Mouse (Mus musculus) heart, postnatal 0 days (tissue): ENCODE measurements around the gene Ubr1. TPM values are rescaled to one million over a fixed set of nuclear protein-coding genes. Genes with fewer than 3 reads are reported as not detected.

ENCODE experiments used
- ATAC-seq: fragments of 200-750 bp; cut with Nextera tagmentation; 2 replicates; pipeline ENCODE4 v1.8.0; 2017; ENCODE audit warnings: low read depth, moderate number of reproducible peaks, moderate library complexity; ENCODE audit not compliant: insufficient read depth
- DNase-seq: peaks from one replicate; pipeline ENCODE4 v3.0.0-alpha.2; 2016; ENCODE audit warnings: low spot score
- H3K27ac ChIP-seq: fragments of 300-500 bp; sonication (generic); 2 replicates; pipeline ENCODE4 v1.5.1; 2014; ENCODE audit warnings: low read depth, mild to moderate bottlenecking
- H3K27me3 ChIP-seq: fragments of 300-500 bp; sonication (generic); 2 replicates; pipeline ENCODE4 v1.6.1; 2014; ENCODE audit warnings: low read length, mixed read lengths; ENCODE audit not compliant: control insufficient read depth, insufficient read depth
- H3K36me3 ChIP-seq: fragments of 300-500 bp; sonication (generic); replicated peaks from 2 replicates; pipeline ENCODE4 v1.6.1; 2014; ENCODE audit warnings: low read length, mixed read lengths; ENCODE audit not compliant: control insufficient read depth, insufficient read depth
- H3K4me1 ChIP-seq: fragments of 300-500 bp; sonication (generic); 2 replicates; pipeline ENCODE4 v1.6.1; 2014; ENCODE audit warnings: antibody characterized with exemption; ENCODE audit not compliant: control insufficient read depth, insufficient read depth
- H3K4me2 ChIP-seq: fragments of 300-500 bp; sonication (generic); 2 replicates; pipeline ENCODE4 v1.6.1; 2014; ENCODE audit warnings: low read depth, mild to moderate bottlenecking, low read length, moderate library complexity
- H3K4me3 ChIP-seq: fragments of 300-500 bp; sonication (generic); 2 replicates; pipeline ENCODE4 v1.5.1; 2014; ENCODE audit warnings: low read depth, low read length
- H3K9ac ChIP-seq: fragments of 300-500 bp; sonication (generic); replicated peaks from 2 replicates; pipeline ENCODE4 v1.6.1; 2014; ENCODE audit warnings: low read depth, low read length, mixed read lengths
- H3K9me3 ChIP-seq: fragments of 300-500 bp; sonication (generic); replicated peaks from 2 replicates; pipeline ENCODE4 v1.6.1; 2016; ENCODE audit warnings: low read length; ENCODE audit not compliant: control insufficient read depth
- CTCF ChIP-seq: IDR thresholded peaks from 2 replicates; pipeline ENCODE4 v1.5.1; 2016; ENCODE audit warnings: antibody characterized with exemption, control low read depth, low read depth
- EP300 ChIP-seq: IDR thresholded peaks from 2 replicates; pipeline ENCODE4 v1.6.1; 2016; ENCODE audit warnings: antibody characterized with exemption, low read depth
- WGBS: fragments of 180-500 bp; shearing (Covaris S2); extraction: QIAGEN DNeasy Blood & Tissue Kit; methylation state at CpG from one replicate; pipeline ENCODE4 v1.1.7; 2014; 5-methylcytosine and 5-hydroxymethylcytosine counted together
- polyA plus RNA-seq: library from polyadenylated mRNA; unstranded; fragments of >200 nt; fragmentation: Nextera tagmentation; extraction: Ambion mirVana; gene quantifications from 2 replicates; pipeline ENCODE4 v1.2.1, GENCODE M21; 2015
- total RNA-seq: library from RNA; depleted of rRNA; stranded (reverse); fragments of >200 nt; gene quantifications from 2 replicates; pipeline ENCODE4 v1.2.3, GENCODE M21; 2014; ENCODE audit warnings: low replicate concordance; rRNA removed

Gene Ubr1
- total RNA-seq, result 11.7 and 28.9 TPM in 2 replicates
- polyA plus RNA-seq, result 13.6 and 14.3 TPM in 2 replicates

DNA sequence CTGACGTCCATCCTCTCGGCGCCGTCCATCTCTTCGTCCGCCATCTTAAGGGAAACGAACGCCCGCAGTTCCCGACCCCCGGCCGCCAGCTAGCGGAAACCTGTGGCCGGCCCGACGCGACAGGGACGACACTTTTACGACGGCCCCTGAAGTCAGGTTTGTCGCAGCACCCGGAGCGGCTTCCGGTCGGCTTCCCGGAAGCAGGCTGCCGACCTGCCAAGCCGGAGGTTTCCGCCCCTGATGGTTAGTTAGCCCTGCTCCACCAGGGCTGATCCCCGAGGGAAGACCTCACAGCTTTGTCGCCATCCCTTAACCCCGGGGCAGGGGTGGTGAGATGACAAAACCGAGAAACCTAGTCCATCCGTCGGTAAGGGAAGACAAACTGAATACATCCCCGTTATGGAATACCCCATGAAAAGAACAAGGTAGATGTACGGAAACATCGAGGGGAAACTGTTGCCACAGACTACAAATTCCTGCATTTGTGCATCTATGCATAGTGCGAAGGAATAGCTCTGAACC lies at the start of gene Ubr1:
Gene Ubr1 (minus strand): TSS at position 157 of the 522 bp plus-strand sequence.
- under 1% methylated on average over 39 of the region's 39 CpGs for WGBS
- peaks cover 4% of the 10 kb centered on the region; the same call in 1 of the 2 replicates for H3K36me3 ChIP-seq
- H3K27ac ChIP-seq, result peak within 1 kb of the TSS; percentile 80
- H3K9me3 ChIP-seq, result no peaks in the 10 kb centered on the region
- no peaks in the 10 kb centered on the region for H3K27me3 ChIP-seq
- H3K4me2 ChIP-seq, result peak within 1 kb of the TSS; percentile 69
- DNase-seq (peak; percentile 81), ATAC-seq (peak; percentile 93)
- peak within 1 kb of the TSS; percentile 79 for H3K4me3 ChIP-seq
- peaks cover 8% of the 10 kb centered on the region for H3K4me1 ChIP-seq
- peak within 1 kb of the TSS; percentile 78 for H3K9ac ChIP-seq
- TF ChIP-seq EP300 (0 out of 2 replicates have a peak, but pooled peaks have one; percentile 46), CTCF (no peak)

DNA sequence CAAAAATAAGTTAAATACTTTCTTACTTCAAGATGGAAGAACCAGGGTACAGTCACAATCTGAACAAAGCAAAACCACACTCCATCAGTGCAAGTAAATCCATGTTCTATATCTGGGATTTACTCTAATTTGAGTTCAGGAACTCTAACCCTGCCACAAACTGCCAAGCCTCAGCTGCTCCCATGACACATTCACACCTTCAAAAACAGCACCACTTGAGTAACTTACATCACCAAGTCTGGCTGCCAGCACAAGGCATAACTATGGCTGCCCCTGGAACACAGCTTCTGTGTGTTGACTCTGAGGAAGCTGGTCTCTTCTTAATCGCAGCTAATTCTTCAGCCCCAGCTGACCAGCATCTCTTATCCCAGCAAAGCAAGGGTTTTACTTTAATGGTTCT lies 46.6 kb upstream of the Ubr1 start:
- TF ChIP-seq EP300 (no peak), CTCF (no peak)
- H3K4me3 ChIP-seq, result no peak overlapping the region
- no peak for ATAC-seq
- DNase-seq, result peak; percentile 13
- H3K9ac ChIP-seq, result no peak overlapping the region
- no peaks in the 10 kb centered on the region for H3K27me3 ChIP-seq
- peaks cover 23% of the 10 kb centered on the region for H3K36me3 ChIP-seq
- H3K9me3 ChIP-seq, result no peaks in the 10 kb centered on the region
- WGBS, result 39% methylated on average over 1 of the region's 1 CpGs
- no peak overlapping the region for H3K4me2 ChIP-seq
- H3K4me1 ChIP-seq, result no peaks in the 10 kb centered on the region
- H3K27ac ChIP-seq, result no peak overlapping the region

DNA sequence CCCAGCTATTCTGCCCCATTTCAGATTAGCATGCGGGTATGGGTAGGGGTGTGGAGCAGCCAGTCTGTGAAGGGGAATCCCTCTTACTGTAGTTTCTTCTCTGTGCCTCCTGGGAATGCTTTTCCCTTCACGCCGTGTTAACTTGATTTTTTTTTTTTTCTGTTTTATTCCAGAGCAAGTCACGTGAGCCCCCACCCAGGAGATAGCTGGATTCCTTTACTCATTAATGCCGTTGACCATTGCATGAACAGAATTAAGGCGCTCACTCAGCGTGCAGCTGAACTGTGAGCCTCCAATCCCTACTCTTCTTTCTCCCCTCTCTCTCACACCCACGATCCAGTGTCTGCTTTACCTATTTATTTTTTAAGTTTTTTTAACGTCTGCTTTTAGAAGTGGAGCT lies 45.7 kb upstream of the Ubr1 start:
- no peak for TF ChIP-seq EP300
- no peak for TF ChIP-seq CTCF
- Histone ChIP-seq H3K27me3 (no peaks in the 10 kb centered on the region), H3K36me3 (peaks cover 30% of the 10 kb centered on the region), H3K9ac (no peak overlapping the region), H3K4me2 (no peak overlapping the region), H3K27ac (no peak overlapping the region), H3K4me3 (no peak overlapping the region), H3K4me1 (no peaks in the 10 kb centered on the region), H3K9me3 (no peaks in the 10 kb centered on the region)
- DNase-seq, result no peak
- WGBS, result 73% methylated on average over 9 of the region's 9 CpGs
- ATAC-seq, result no peak

DNA sequence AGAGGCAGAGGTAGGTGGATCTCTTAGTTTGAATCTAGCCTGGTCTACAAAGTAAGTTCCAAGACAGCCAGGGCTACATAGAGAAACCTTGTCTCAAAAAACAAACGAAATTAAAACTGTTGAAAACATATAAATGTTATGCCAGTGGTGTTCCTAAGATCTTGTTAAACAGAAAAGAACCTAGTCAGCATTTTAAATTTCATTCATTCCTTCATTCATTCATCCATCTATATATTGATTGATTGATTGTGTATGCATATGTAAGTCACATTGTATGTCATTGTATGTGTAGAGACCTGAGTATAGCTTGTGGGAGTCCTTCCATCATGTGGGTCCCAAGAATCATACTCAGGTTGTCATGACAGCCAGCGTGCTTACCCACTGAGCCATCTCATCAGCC lies 45.0 kb upstream of the Ubr1 start:
- WGBS, result 77% methylated on average over 2 of the region's 2 CpGs
- ATAC-seq, result no peak

DNA sequence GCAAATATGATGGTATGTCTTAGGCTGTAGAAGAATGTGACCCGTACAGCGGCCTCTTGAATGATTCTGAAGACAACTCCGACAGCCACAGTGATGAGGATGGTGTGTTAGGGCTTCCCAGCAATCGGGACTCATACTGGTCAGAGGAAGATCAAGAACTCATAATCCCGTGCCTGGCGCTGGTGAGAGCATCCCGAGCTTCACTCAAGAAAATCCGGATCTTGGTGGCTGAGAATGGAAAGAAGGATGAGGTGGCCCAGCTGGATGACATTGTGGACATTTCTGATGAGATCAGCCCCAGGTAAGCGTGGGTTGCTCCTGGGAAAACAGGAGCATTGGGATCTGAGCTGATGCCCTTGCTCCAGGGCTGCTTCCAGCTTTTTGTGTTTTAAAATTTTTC lies 42.2 kb upstream of the Ubr1 start:
- H3K9me3 ChIP-seq, result no peaks in the 10 kb centered on the region
- H3K4me1 ChIP-seq, result peaks cover 6% of the 10 kb centered on the region
- H3K4me3 ChIP-seq, result no peak overlapping the region
- no peak for DNase-seq
- TF ChIP-seq CTCF, result no peak
- TF ChIP-seq EP300, result no peak
- no peak for ATAC-seq
- no peak overlapping the region for H3K27ac ChIP-seq
- WGBS, result 85% methylated on average over 9 of the region's 9 CpGs
- peaks cover 30% of the 10 kb centered on the region for H3K36me3 ChIP-seq
- no peak overlapping the region for H3K4me2 ChIP-seq
- no peak overlapping the region for H3K9ac ChIP-seq
- H3K27me3 ChIP-seq, result no peaks in the 10 kb centered on the region

More for the DNA sequence above, 45.0 kb upstream of the Ubr1 start:
- no peak overlapping the region for H3K9ac ChIP-seq
- no peak for DNase-seq
- no peaks in the 10 kb centered on the region for H3K4me1 ChIP-seq
- no peaks in the 10 kb centered on the region for H3K27me3 ChIP-seq
- H3K27ac ChIP-seq, result no peak overlapping the region
- H3K9me3 ChIP-seq, result no peaks in the 10 kb centered on the region
- no peak overlapping the region for H3K4me2 ChIP-seq
- H3K4me3 ChIP-seq, result no peak overlapping the region
- peaks cover 30% of the 10 kb centered on the region for H3K36me3 ChIP-seq
- TF ChIP-seq CTCF (no peak), EP300 (no peak)

DNA sequence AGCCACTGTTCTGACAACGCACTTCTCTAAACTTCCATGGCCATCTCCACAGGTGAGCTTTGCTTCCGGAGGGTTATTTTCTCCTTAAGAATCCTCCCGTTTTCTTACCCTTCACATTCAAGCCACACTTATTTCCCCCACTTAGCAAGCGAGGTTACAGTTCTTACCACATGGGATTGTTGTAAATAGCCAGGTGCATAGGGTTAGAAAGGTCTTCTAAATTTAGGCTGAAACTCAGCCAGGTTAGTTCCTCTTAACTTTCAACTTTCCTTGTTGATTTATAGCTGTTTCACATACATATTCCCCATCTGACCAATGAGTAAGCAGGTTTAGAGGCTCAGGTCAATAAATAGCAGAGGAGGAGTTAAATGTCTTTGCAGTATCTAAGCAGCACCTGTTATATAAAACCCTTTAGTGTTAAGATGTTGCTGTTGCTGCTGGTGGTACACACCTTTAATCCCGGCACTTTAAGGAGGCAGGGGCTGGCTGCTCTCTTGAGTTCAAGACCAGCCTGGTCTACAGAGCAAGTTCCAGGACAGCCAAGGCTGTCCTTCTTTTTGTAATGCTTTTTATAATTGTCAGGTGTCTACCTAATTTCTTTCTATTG lies 38.7 kb upstream of the Ubr1 start:
- Histone ChIP-seq H3K4me3 (peak overlapping the region; percentile 95), H3K9ac (peak overlapping the region; percentile 72), H3K27ac (no peak overlapping the region), H3K9me3 (no peaks in the 10 kb centered on the region), H3K4me1 (peaks cover 6% of the 10 kb centered on the region), H3K4me2 (peak overlapping the region; percentile 97), H3K36me3 (peaks cover 14% of the 10 kb centered on the region; the same call in 1 of the 2 replicates), H3K27me3 (no peaks in the 10 kb centered on the region)
- ATAC-seq, result no peak
- no peak for TF ChIP-seq CTCF
- TF ChIP-seq EP300, result no peak
- DNase-seq, result no peak
- WGBS, result 17% methylated on average over 5 of the region's 5 CpGs
